ENCODE assay signal across 9 mouse cellular contexts in the genomic region with DNA sequence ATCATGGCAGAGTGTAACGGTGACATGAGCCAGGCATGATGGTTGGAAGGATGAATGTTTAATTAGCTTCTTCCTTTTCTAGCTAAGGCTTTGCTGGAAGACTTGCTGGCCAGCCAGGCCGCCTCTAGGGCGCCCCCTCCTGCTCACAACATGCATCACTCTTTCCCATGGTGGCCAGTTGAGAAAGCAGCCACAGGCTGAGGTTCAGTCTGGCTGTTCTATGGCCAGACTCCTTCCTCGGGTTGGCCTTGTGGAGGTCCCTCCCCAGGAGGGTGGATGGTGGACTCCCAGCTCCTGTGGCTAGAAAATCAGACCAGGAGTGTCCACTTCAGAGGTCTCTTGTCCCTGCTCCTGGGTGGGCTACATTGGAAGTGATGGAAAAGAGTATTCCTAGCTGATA. TPM values are rescaled to one million over a fixed set of nuclear protein-coding genes. Genes with fewer than 3 reads are reported as not detected.
DNase-seq lines count a peak whose midpoint lies in the region; ATAC-seq and TF ChIP-seq lines count a peak whose summit lies in the region.
"Had no signal": no experiment of that assay in that cellular context is flagged by ENCODE, and none has a peak within 500 bp of the region (broad histone marks: within the 10 kb centered on the region; RNA-seq: fewer than 3 reads in every experiment).

No protein-coding gene starts in this region.

- ATAC-seq in liver, embryonic 12.5 days, result no peak

- WGBS in liver, embryonic 12.5 days (ENCODE audit: insufficient replicate concordance), result 12% methylated on average over 4 of the region's 4 CpGs
- 9% methylated on average over 4 of the region's 4 CpGs for WGBS in liver, adult 2 months

- H3K27me3 ChIP-seq in liver, embryonic 12.5 days (replicated peaks), result peaks cover 6% of the 10 kb centered on the region; the same call in 1 of the 2 replicates
- no peaks in the 10 kb centered on the region for H3K27me3 ChIP-seq in liver, adult 2 months (ENCODE audit: control insufficient read depth, insufficient read depth, low read length)
- H3K27me3 ChIP-seq: embryonic facial prominence, embryonic 12.5 days had no signal

- H3K36me3 ChIP-seq in liver, embryonic 12.5 days, result no peaks in the 10 kb centered on the region
- no peaks in the 10 kb centered on the region for H3K36me3 ChIP-seq in liver, adult 2 months (ENCODE audit: control insufficient read depth, insufficient read depth, low read length)
- H3K36me3 ChIP-seq: embryonic facial prominence, embryonic 12.5 days had no signal

- peaks cover 7% of the 10 kb centered on the region; the same call in 1 of the 2 replicates for H3K79me2 ChIP-seq in liver, adult 2 months (ENCODE audit: control insufficient read depth, insufficient read depth, low read length)

- TF ChIP-seq CTCF in liver, adult 2 months (IDR thresholded peaks at IDR 0.05; ENCODE audit: low read depth, low read length), result peak; percentile 96

- TF ChIP-seq POLR2A in liver, adult 2 months (IDR thresholded peaks at IDR 0.05; ENCODE audit: extremely low read depth, insufficient read depth, low read length), result no peak

- H3K4me2 ChIP-seq in liver, embryonic 12.5 days, result no peak overlapping the region
- H3K4me2 ChIP-seq: embryonic facial prominence, embryonic 12.5 days had no signal

- DNase-seq in liver, result peak; percentile 70
- DNase-seq in cerebellum, adult 9-11 months, result peak; percentile 72
- peak; percentile 65 to 71 for DNase-seq in frontal cortex, postnatal 25 days (ENCODE audit: low spot score in 2 of 2)
- DNase-seq in hindlimb bud, embryonic 11.5 days (ENCODE audit: extremely low spot score, low read depth, low spot score), result peak; percentile 47
- DNase-seq in liver, adult 2 months (ENCODE audit: extremely low read depth, low read depth, low spot score), result peak; percentile 55
- DNase-seq in natural killer cell, adult 2 months (ENCODE audit: low spot score in 2 of 2), result peak; percentile 51 to 67
- peak; percentile 63 for DNase-seq in testis, postnatal 14 days (ENCODE audit: low spot score)

- no peak overlapping the region for H3K27ac ChIP-seq in liver, embryonic 12.5 days
- no peak overlapping the region for H3K27ac ChIP-seq in liver, adult 2 months (replicated peaks; ENCODE audit: insufficient read depth, low read depth, low read length)
- H3K27ac ChIP-seq: embryonic facial prominence, embryonic 12.5 days had no signal

- no peak overlapping the region for H3K9ac ChIP-seq in liver, embryonic 12.5 days
- no peak overlapping the region for H3K9ac ChIP-seq in liver, adult 2 months (ENCODE audit: low read depth, low read length)
- H3K9ac ChIP-seq: embryonic facial prominence, embryonic 12.5 days had no signal

- no peak overlapping the region for H3K4me3 ChIP-seq in liver, embryonic 12.5 days
- no peak overlapping the region for H3K4me3 ChIP-seq in liver, adult 2 months (ENCODE audit: insufficient read depth, low read depth, low read length)
- H3K4me3 ChIP-seq: embryonic facial prominence, embryonic 12.5 days had no signal

- H3K4me1 ChIP-seq in liver, embryonic 12.5 days, result peaks cover 6% of the 10 kb centered on the region
- peaks cover 14% of the 10 kb centered on the region for H3K4me1 ChIP-seq in liver, adult 2 months (ENCODE audit: control insufficient read depth, insufficient read depth, low read length)

- no peaks in the 10 kb centered on the region for H3K9me3 ChIP-seq in liver, embryonic 12.5 days (replicated peaks)
- H3K9me3 ChIP-seq: embryonic facial prominence, embryonic 12.5 days had no signal

RNA-seq across cellular contexts. Expression of a gene that starts 2.8 kb away (rescaled TPM):
- 4.4 and 5.8 TPM in 2 replicates for polyA plus RNA-seq in liver, embryonic 12.5 days (2016; fragmentation: Nextera tagmentation; extraction: Ambion mirVana)
- 11.4 and 13.0 TPM in 2 replicates for total RNA-seq in liver, adult 2 months (2014; rRNA removed)
- 16.1 and 21.2 TPM in 2 replicates for polyA plus RNA-seq in liver, adult 2 months (2012; rRNA removed)
- polyA plus RNA-seq: embryonic facial prominence, embryonic 12.5 days had no signal

RNA-seq across cellular contexts. Expression of a gene that starts 14.8 kb away (rescaled TPM):
- not detected in 2 replicates for polyA plus RNA-seq in liver, embryonic 12.5 days (2016; fragmentation: Nextera tagmentation; extraction: Ambion mirVana)
- total RNA-seq in liver, adult 2 months (2014; rRNA removed), result not detected in 2 replicates
- not detected in 2 replicates for polyA plus RNA-seq in liver, adult 2 months (2012; rRNA removed)
- polyA plus RNA-seq: embryonic facial prominence, embryonic 12.5 days had no signal

RNA-seq across cellular contexts. Expression of a gene that starts 43.5 kb away (rescaled TPM):
- 0.29 and 0.39 TPM in 2 replicates for polyA plus RNA-seq in liver, embryonic 12.5 days (2016; fragmentation: Nextera tagmentation; extraction: Ambion mirVana)
- total RNA-seq in liver, adult 2 months (2014; rRNA removed), result not detected in 2 replicates
- polyA plus RNA-seq in liver, adult 2 months (2012; rRNA removed), result 0.18 and 7.6 TPM in 2 replicates

RNA-seq across cellular contexts. Expression of a gene that starts 56.5 kb away (rescaled TPM):
- polyA plus RNA-seq in liver, embryonic 12.5 days (2016; fragmentation: Nextera tagmentation; extraction: Ambion mirVana), result 4.0 and 4.1 TPM in 2 replicates
- 361 and 389 TPM in 2 replicates for total RNA-seq in liver, adult 2 months (2014; rRNA removed)
- polyA plus RNA-seq in liver, adult 2 months (2012; rRNA removed), result 249 and 278 TPM in 2 replicates
